Comparison of ENCODE assay signal across 8 mouse cellular contexts in the genomic region with DNA sequence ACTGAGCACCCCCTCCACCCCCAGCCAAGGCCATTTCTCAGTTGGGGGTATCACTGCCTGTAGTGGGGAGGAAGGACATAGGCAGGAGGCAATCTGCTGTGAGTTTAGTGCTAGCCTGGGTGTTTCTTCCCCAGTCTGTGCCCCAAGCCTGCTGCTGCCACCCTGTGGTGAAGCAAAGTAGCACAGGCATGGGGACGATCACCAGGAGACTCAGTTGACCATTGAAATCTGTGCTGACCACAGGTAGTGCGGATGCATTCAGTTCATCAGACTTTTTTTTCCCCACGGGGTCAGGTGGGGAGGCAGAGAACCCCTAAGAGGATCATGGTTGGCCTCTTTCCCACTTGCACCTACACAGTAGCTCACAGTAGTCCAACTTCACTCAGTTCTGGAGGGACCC. TPM values are rescaled to one million over a fixed set of nuclear protein-coding genes. Genes with fewer than 3 reads are reported as not detected.
DNase-seq lines count a peak whose midpoint lies in the region; ATAC-seq lines count a peak whose summit lies in the region.

No protein-coding gene starts in this region.

- no peak overlapping the region for H3K4me3 ChIP-seq in forebrain, embryonic 11.5 days (ENCODE audit: low read depth, low read length)
- no peak overlapping the region for H3K4me3 ChIP-seq in forebrain, embryonic 15.5 days

- H3K27ac ChIP-seq in forebrain, embryonic 11.5 days (ENCODE audit: low read depth, low read length): no peak overlapping the region
- no peak overlapping the region for H3K27ac ChIP-seq in forebrain, embryonic 15.5 days (replicated peaks)

- H3K27me3 ChIP-seq in forebrain, embryonic 11.5 days (ENCODE audit: control insufficient read depth, insufficient read depth, low read length): no peaks in the 10 kb centered on the region
- H3K27me3 ChIP-seq in forebrain, embryonic 15.5 days: no peaks in the 10 kb centered on the region

- WGBS in forebrain, embryonic 11.5 days: 71% methylated on average over 3 of the region's 3 CpGs
- WGBS in forebrain, embryonic 15.5 days: 61% methylated on average over 3 of the region's 3 CpGs

- H3K9me3 ChIP-seq in forebrain, embryonic 11.5 days (ENCODE audit: control insufficient read depth, low read length): no peaks in the 10 kb centered on the region
- H3K9me3 ChIP-seq in forebrain, embryonic 15.5 days: no peaks in the 10 kb centered on the region

- no peak overlapping the region for H3K4me2 ChIP-seq in forebrain, embryonic 11.5 days (ENCODE audit: low read depth, low read length, severe bottlenecking)
- no peak overlapping the region for H3K4me2 ChIP-seq in forebrain, embryonic 15.5 days (replicated peaks)

- H3K9ac ChIP-seq in forebrain, embryonic 11.5 days (ENCODE audit: low read length): no peak overlapping the region
- H3K9ac ChIP-seq in forebrain, embryonic 15.5 days (replicated peaks): no peak overlapping the region

- H3K4me1 ChIP-seq in forebrain, embryonic 11.5 days (replicated peaks; ENCODE audit: control insufficient read depth, insufficient read depth, low read length): no peaks in the 10 kb centered on the region
- peaks cover 9% of the 10 kb centered on the region for H3K4me1 ChIP-seq in forebrain, embryonic 15.5 days

- no peak for ATAC-seq in forebrain, embryonic 11.5 days (replicated peaks; ENCODE audit: low FRiP score)
- ATAC-seq in forebrain, embryonic 15.5 days (replicated peaks): no peak

- intact Hi-C loops in gastrocnemius, postnatal 36 days (cut with DNase I): no loop called here

- DNase-seq in forebrain, embryonic 11.5 days (ENCODE audit: low spot score): peak; percentile 62
- DNase-seq in R1 (ENCODE audit: low read depth, low spot score): peak; percentile 57
- DNase-seq in cerebellum, adult 9-11 months: peak; percentile 44
- peak; percentile 46 to 60 for DNase-seq in gastrocnemius, postnatal 36 days
- DNase-seq in layer of hippocampus, postnatal 10 days (ENCODE audit: low spot score in 2 of 2): peak; percentile 76 to 77
- DNase-seq in lung, postnatal 4 days: peak; percentile 71 to 82
- DNase-seq in spleen, postnatal 10 days (ENCODE audit: low spot score in 2 of 2): peak; percentile 73 to 83

- H3K36me3 ChIP-seq in forebrain, embryonic 11.5 days (ENCODE audit: control insufficient read depth, insufficient read depth, low read length): peaks cover 19% of the 10 kb centered on the region
- H3K36me3 ChIP-seq in forebrain, embryonic 15.5 days: peaks cover 53% of the 10 kb centered on the region

RNA-seq across cellular contexts. Expression of a gene that starts 2.2 kb away (rescaled TPM):
- 2.2 and 3.8 TPM in 2 replicates for polyA plus RNA-seq in forebrain, embryonic 11.5 days (2014; fragmentation: Nextera tagmentation; extraction: Ambion mirVana)
- polyA plus RNA-seq in forebrain, embryonic 15.5 days (2015; fragmentation: Nextera tagmentation; extraction: Ambion mirVana): 2.6 and 4.4 TPM in 2 replicates
- 1 to 10 TPM; 1.4 TPM for total RNA-seq in gastrocnemius, postnatal 36 days (2021)
- 1 to 10 TPM; 2.0 to 3.7 TPM for total RNA-seq in layer of hippocampus, postnatal 10 days (2021)

RNA-seq across cellular contexts. Expression of a gene that starts 22.2 kb away (rescaled TPM):
- polyA plus RNA-seq in forebrain, embryonic 11.5 days (2014; fragmentation: Nextera tagmentation; extraction: Ambion mirVana): 493 and 540 TPM in 2 replicates
- polyA plus RNA-seq in forebrain, embryonic 15.5 days (2015; fragmentation: Nextera tagmentation; extraction: Ambion mirVana): 405 and 408 TPM in 2 replicates
- 10 to 100 TPM; 90.2 to 93.5 TPM for total RNA-seq in gastrocnemius, postnatal 36 days (2021)
- 100 to 1,000 TPM; 285 to 302 TPM for total RNA-seq in layer of hippocampus, postnatal 10 days (2021)

RNA-seq across cellular contexts. Expression of a gene that starts 35.9 kb away (rescaled TPM):
- polyA plus RNA-seq in forebrain, embryonic 11.5 days (2014; fragmentation: Nextera tagmentation; extraction: Ambion mirVana): 375 and 391 TPM in 2 replicates
- 218 TPM in 2 replicates for polyA plus RNA-seq in forebrain, embryonic 15.5 days (2015; fragmentation: Nextera tagmentation; extraction: Ambion mirVana)
- 10 to 100 TPM; 17.0 to 18.0 TPM for total RNA-seq in gastrocnemius, postnatal 36 days (2021)
- 10 to 100 TPM; 63.0 to 65.2 TPM for total RNA-seq in layer of hippocampus, postnatal 10 days (2021)

RNA-seq across cellular contexts. Expression of a gene that starts 57.1 kb away (rescaled TPM):
- polyA plus RNA-seq in forebrain, embryonic 11.5 days (2014; fragmentation: Nextera tagmentation; extraction: Ambion mirVana): not detected in 2 replicates
- 0.36 and 0.59 TPM in 2 replicates for polyA plus RNA-seq in forebrain, embryonic 15.5 days (2015; fragmentation: Nextera tagmentation; extraction: Ambion mirVana)
- not detected for total RNA-seq in gastrocnemius, postnatal 36 days (2021)
- total RNA-seq in layer of hippocampus, postnatal 10 days (2021): 1 to 10 TPM; 3.1 to 5.1 TPM
